Mouse (Mus musculus) small intestine, adult 2 months (tissue): ENCODE measurements around the gene Tssk2.

Experiments used
- CTCF ChIP-seq: fragments of 200-500 bp; IDR thresholded peaks from 2 replicates; pipeline ENCODE4 v1.5.1; 2012; ENCODE audit warnings: low read depth, mild to moderate bottlenecking, control low read depth, inconsistent platforms, low read length, moderate library complexity, mixed read lengths; ENCODE audit not compliant: insufficient replicate concordance, insufficient read length; ENCODE audit errors: extremely low read depth
- POLR2A ChIP-seq: fragments of 200-500 bp; IDR thresholded peaks from 2 replicates; pipeline ENCODE4 v1.6.1; 2012; ENCODE audit warnings: low read depth, mild to moderate bottlenecking, control low read depth, inconsistent platforms, low read length, moderate library complexity

- no peak for TF ChIP-seq CTCF
- no peak for TF ChIP-seq POLR2A
Measured at GRCm38 (mm10) chr16:17929211-17929610, 30.8 kb downstream of the Tssk2 start.
